Mouse (Mus musculus) embryonic facial prominence, embryonic 11.5 days (tissue): ENCODE data around the gene Mymk. TPM values are rescaled to one million over a fixed set of nuclear protein-coding genes. Genes with fewer than 3 reads are reported as not detected.

Experiments
- ATAC-seq: fragments of 200-750 bp; cut with Nextera tagmentation; replicated peaks from 2 replicates; pipeline ENCODE4 v1.8.0; 2017; ENCODE audit warnings: low read depth; ENCODE audit not compliant: insufficient number of reproducible peaks, low FRiP score, low TSS enrichment
- DNase-seq: peaks from one replicate; pipeline ENCODE4 v3.0.0-alpha.2; 2015; ENCODE audit warnings: low spot score
- H3K27ac ChIP-seq: fragments of 300-500 bp; sonication (generic); replicated peaks from 2 replicates; pipeline ENCODE4 v1.5.1; 2014; ENCODE audit warnings: mild to moderate bottlenecking, low read depth, low read length, control low read depth
- H3K27me3 ChIP-seq: fragments of 300-500 bp; sonication (generic); 2 replicates; pipeline ENCODE4 v1.6.1; 2014; ENCODE audit warnings: mild to moderate bottlenecking, low read length, moderate library complexity, mixed read lengths; ENCODE audit not compliant: control insufficient read depth, insufficient read depth
- H3K36me3 ChIP-seq: fragments of 300-500 bp; sonication (generic); replicated peaks from 2 replicates; pipeline ENCODE4 v1.6.1; 2014; ENCODE audit warnings: low read depth, mild to moderate bottlenecking, low read length, moderate library complexity, mixed read lengths; ENCODE audit not compliant: control insufficient read depth, insufficient read depth
- H3K4me1 ChIP-seq: fragments of 300-500 bp; sonication (generic); 2 replicates; pipeline ENCODE4 v1.6.1; 2014; ENCODE audit warnings: low read length, mixed read lengths; ENCODE audit not compliant: control insufficient read depth, insufficient read depth
- H3K4me2 ChIP-seq: fragments of 300-500 bp; sonication (generic); 2 replicates; pipeline ENCODE4 v1.6.1; 2014; ENCODE audit warnings: low read depth, mild to moderate bottlenecking, control low read depth, low read length, moderate library complexity
- H3K4me3 ChIP-seq: fragments of 300-500 bp; sonication (generic); 2 replicates; pipeline ENCODE4 v1.5.1; 2014; ENCODE audit warnings: low read depth, low read length, control low read depth
- H3K9ac ChIP-seq: fragments of 300-500 bp; sonication (generic); replicated peaks from 2 replicates; pipeline ENCODE4 v1.6.1; 2014; ENCODE audit warnings: mild to moderate bottlenecking, control low read depth, low read length
- H3K9me3 ChIP-seq: fragments of 300-500 bp; sonication (generic); replicated peaks from 2 replicates; pipeline ENCODE4 v1.6.1; 2016; ENCODE audit warnings: mild to moderate bottlenecking, low read length, inconsistent platforms, mixed read lengths; ENCODE audit not compliant: control insufficient read depth
- WGBS: fragments of 180-500 bp; shearing (Covaris S2); extraction: QIAGEN DNeasy Blood & Tissue Kit; methylation state at CpG from one replicate; pipeline ENCODE4 v1.1.7; 2014; 5-methylcytosine and 5-hydroxymethylcytosine counted together
- polyA plus RNA-seq: library from polyadenylated mRNA; unstranded; fragments of >200 nt; fragmentation: Nextera tagmentation; extraction: Ambion mirVana; gene quantifications from 2 replicates; pipeline ENCODE4 v1.2.1, GENCODE M21; 2014

Mymk gene
- polyA plus RNA-seq, 1 experiment from 2014 or later: 4.0 TPM

DNA sequence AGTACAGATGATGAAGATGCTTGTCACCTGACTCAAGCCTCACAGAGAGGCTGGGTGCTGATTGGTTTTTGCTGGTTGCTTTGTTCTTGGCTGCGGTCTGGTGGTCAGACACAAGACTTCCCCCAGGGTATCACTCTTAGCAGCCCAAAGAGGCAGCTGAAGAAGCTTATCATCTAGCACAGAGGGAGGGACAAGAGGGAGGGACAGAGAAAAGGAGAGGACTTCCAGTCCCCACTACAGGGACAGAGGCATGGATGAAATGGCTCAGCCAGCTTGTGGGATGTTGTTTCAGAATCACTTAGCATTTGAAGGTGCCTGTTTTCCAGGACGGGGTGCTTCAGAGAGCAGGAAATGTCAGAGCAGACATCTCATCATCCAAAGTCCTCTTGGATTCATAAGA is 6.3 kb upstream of the Mymk start:
- WGBS: 28% methylated on average over 2 of the region's 2 CpGs
- Histone ChIP-seq H3K4me2 (no peak overlapping the region), H3K27me3 (no peaks in the 10 kb centered on the region), H3K4me3 (no peak overlapping the region), H3K9me3 (no peaks in the 10 kb centered on the region), H3K36me3 (no peaks in the 10 kb centered on the region), H3K9ac (0 out of 2 replicates have a peak overlapping the region, but pooled peaks have one; percentile 9), H3K27ac (no peak overlapping the region), H3K4me1 (peaks cover 10% of the 10 kb centered on the region; the same call in 1 of the 2 replicates)
- ATAC-seq (no peak), DNase-seq (no peak)

DNA sequence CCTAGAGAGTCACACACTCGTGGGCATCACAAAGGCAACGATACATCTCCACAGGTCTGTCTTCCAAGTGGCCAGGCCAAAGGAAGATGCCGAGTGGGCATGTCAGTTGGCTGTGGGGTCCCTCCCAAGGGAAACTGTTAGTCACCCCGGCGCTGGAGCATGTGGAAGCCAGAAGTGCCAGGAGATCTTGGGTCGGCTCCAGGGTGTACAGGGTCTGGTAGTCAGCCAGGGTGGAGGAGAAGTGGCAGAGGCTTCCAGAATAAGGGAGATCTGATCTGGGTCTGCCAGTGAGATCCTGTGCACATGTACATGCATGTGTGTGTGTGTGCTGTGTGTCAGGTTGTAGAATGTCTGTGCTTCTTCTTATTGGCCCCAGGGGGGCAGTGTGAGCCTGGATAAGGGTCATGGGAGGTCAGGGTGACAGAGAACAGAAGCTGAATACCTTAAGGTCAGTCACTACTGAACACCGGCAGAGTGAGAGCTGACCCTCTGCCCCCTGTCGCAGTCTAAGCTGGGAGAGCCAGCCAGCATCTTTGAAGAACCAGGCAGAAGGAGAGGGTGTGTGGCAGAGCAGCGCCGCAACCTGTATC is 5.8 kb upstream of the Mymk start:
- no peak for DNase-seq
- Histone ChIP-seq H3K9me3 (no peaks in the 10 kb centered on the region), H3K4me2 (no peak overlapping the region), H3K4me3 (no peak overlapping the region), H3K4me1 (peaks cover 10% of the 10 kb centered on the region; the same call in 1 of the 2 replicates), H3K27ac (no peak overlapping the region), H3K27me3 (no peaks in the 10 kb centered on the region), H3K36me3 (no peaks in the 10 kb centered on the region), H3K9ac (no peak overlapping the region)
- no peak for ATAC-seq
- 62% methylated on average over 10 of the region's 10 CpGs for WGBS

DNA sequence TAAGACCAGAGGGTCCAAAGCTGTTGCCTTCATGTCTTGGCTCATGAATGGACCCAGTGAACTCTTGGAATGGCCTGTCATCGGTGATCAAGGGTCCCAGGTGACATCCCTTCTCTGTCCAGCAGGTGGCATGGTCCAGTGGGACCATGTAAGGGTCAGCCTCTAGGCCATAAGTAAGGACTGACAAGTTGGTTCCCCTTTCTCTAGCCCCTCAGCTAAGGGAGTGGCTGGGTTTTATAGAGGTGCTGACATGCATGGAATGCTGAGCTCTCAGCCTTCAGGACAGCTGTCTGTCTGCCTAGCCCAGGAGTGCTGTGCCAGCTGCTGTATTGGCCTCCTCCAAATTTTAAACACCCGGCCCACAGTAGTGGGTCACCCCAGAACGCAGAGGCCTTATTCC is 3.5 kb upstream of the Mymk start:
- H3K4me3 ChIP-seq: no peak overlapping the region
- no peaks in the 10 kb centered on the region for H3K27me3 ChIP-seq
- WGBS: 69% methylated on average over 3 of the region's 3 CpGs
- no peak overlapping the region for H3K9ac ChIP-seq
- ATAC-seq (no peak), DNase-seq (no peak)
- no peak overlapping the region for H3K4me2 ChIP-seq
- H3K36me3 ChIP-seq: no peaks in the 10 kb centered on the region
- no peak overlapping the region for H3K27ac ChIP-seq
- H3K9me3 ChIP-seq: no peaks in the 10 kb centered on the region
- peaks cover 10% of the 10 kb centered on the region; the same call in 1 of the 2 replicates for H3K4me1 ChIP-seq

DNA sequence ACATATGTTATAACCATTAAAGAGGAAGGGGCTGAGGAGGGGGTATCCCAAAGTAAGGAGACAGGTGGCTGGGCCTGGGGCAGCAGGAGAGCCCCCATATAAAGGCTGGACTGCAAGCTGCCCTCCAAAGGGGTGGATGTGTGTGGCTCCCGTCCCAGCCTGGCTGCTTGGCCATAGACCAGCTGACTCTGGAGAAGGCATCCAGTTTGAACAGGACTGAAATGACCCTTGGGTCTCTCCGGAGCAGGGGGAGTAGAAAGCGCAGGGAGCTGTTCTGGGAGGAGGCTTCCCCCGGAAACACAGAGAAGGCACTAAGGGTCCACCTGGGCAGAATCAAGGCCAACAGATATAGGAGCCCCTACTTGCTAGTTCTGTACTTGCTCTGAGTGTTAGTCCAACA is 2.8 kb upstream of the Mymk start:
- H3K4me2 ChIP-seq: no peak overlapping the region
- no peak overlapping the region for H3K27ac ChIP-seq
- ATAC-seq: no peak
- H3K4me1 ChIP-seq: peaks cover 7% of the 10 kb centered on the region; the same call in 1 of the 2 replicates
- 82% methylated on average over 4 of the region's 4 CpGs for WGBS
- no peak overlapping the region for H3K9ac ChIP-seq
- no peaks in the 10 kb centered on the region for H3K9me3 ChIP-seq
- H3K27me3 ChIP-seq: no peaks in the 10 kb centered on the region
- DNase-seq: no peak
- H3K4me3 ChIP-seq: no peak overlapping the region
- H3K36me3 ChIP-seq: no peaks in the 10 kb centered on the region

- ATAC-seq (no peak), DNase-seq (no peak)
- WGBS: 66% methylated on average over 4 of the region's 4 CpGs
- Histone ChIP-seq H3K27me3 (no peaks in the 10 kb centered on the region), H3K36me3 (no peaks in the 10 kb centered on the region), H3K4me1 (peaks cover 2% of the 10 kb centered on the region; the same call in 1 of the 2 replicates), H3K4me2 (no peak overlapping the region), H3K4me3 (no peak overlapping the region), H3K9me3 (no peaks in the 10 kb centered on the region), H3K9ac (no peak overlapping the region), H3K27ac (no peak overlapping the region)
Measured at GRCm38 (mm10) chr2:27073407-27073806, 1.4 kb upstream of the Mymk start.

GRCm38 (mm10) chr2:27071137-27071536 is 842 bp downstream of the Mymk start:
- Histone ChIP-seq H3K9ac (no peak overlapping the region), H3K36me3 (no peaks in the 10 kb centered on the region), H3K9me3 (no peaks in the 10 kb centered on the region), H3K27ac (no peak overlapping the region), H3K4me2 (no peak overlapping the region), H3K4me1 (no peaks in the 10 kb centered on the region), H3K4me3 (no peak overlapping the region), H3K27me3 (no peaks in the 10 kb centered on the region)
- WGBS: 72% methylated on average over 4 of the region's 4 CpGs
- ATAC-seq (no peak), DNase-seq (no peak)

DNA sequence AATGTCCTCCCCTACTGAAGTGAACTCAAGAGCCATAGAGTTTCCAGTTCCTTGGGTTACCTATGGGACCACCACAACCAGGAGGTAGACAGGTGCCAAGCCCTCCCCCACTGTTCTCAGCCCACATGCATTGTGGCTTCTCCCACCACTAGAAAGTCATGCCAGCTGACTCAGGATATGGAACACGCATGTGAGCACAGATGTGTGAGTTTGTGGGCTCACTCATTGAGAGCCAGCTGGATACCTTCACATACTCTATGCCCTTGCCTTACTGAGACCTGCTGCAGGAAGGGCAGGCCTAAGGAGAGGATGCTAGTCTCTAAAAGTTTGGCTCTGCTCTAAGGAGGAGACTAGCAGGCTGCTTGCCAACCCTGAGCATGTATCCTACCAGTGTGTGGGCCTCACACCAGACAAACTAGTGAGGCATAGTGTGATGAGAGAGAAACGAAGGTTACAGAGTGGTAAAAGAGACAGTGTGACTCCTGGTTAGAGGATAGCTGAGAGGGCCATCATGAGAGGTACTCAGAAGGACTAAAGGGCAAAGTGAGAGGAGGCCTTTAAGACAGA is 1.6 kb downstream of the Mymk start:
- Histone ChIP-seq H3K36me3 (no peaks in the 10 kb centered on the region), H3K4me1 (no peaks in the 10 kb centered on the region), H3K9ac (no peak overlapping the region), H3K4me2 (no peak overlapping the region), H3K27ac (no peak overlapping the region), H3K4me3 (no peak overlapping the region), H3K9me3 (no peaks in the 10 kb centered on the region), H3K27me3 (no peaks in the 10 kb centered on the region)
- WGBS: 77% methylated on average over 2 of the region's 2 CpGs
- no peak for ATAC-seq
- no peak for DNase-seq

- no peak overlapping the region for H3K4me3 ChIP-seq
- no peaks in the 10 kb centered on the region for H3K36me3 ChIP-seq
- WGBS: 73% methylated on average over 3 of the region's 3 CpGs
- no peak overlapping the region for H3K4me2 ChIP-seq
- DNase-seq (no peak), ATAC-seq (no peak)
- no peaks in the 10 kb centered on the region for H3K4me1 ChIP-seq
- no peak overlapping the region for H3K9ac ChIP-seq
- H3K9me3 ChIP-seq: no peaks in the 10 kb centered on the region
- no peaks in the 10 kb centered on the region for H3K27me3 ChIP-seq
- H3K27ac ChIP-seq: no peak overlapping the region
Measured at GRCm38 (mm10) chr2:27069646-27070045, 2.3 kb downstream of the Mymk start.
